Mouse (Mus musculus) cerebellum, postnatal 14 days (tissue): ENCODE results near the gene Ifitm10.
"Not testable (repeated sequence)": the region's sequence is repeated elsewhere in the genome, so short reads cannot be mapped to it uniquely, and the experiment has no call there.

Experiments
- DNase-seq, 2 experiments: peaks; one replicate each; pipeline ENCODE4 v3.0.0; 2021; ENCODE audit warnings: mixed read lengths in 2 of 2

The Ifitm10 gene

GRCm38 (mm10) chr7:142360743-142361142 is 12.8 kb downstream of the Ifitm10 start:
- DNase-seq: peak; percentile 38 to 40

- no peak for DNase-seq
These were observed 14.4 kb downstream of the Ifitm10 start for GRCm38 (mm10) chr7:142359129-142359528.

- no peak for DNase-seq
These were observed 16.0 kb downstream of the Ifitm10 start for GRCm38 (mm10) chr7:142357566-142357965.

GRCm38 (mm10) chr7:142354661-142355233 is 18.8 kb downstream of the Ifitm10 start:
- no peak for DNase-seq

- DNase-seq: no peak
These were observed 19.7 kb downstream of the Ifitm10 start for GRCm38 (mm10) chr7:142353854-142354253.

- DNase-seq: no peak
These were observed 22.0 kb downstream of the Ifitm10 start for GRCm38 (mm10) chr7:142351569-142351968.

GRCm38 (mm10) chr7:142349308-142349961 is 24.1 kb downstream of the Ifitm10 start:
- DNase-seq: no peak

- no peak for DNase-seq
These were observed 26.0 kb downstream of the Ifitm10 start for GRCm38 (mm10) chr7:142347542-142347941.

GRCm38 (mm10) chr7:142342247-142342640 is 31.3 kb downstream of the Ifitm10 start:
- no peak for DNase-seq

- DNase-seq: no peak
These were observed 31.8 kb downstream of the Ifitm10 start for GRCm38 (mm10) chr7:142341564-142342246.

GRCm38 (mm10) chr7:142340269-142340970 is 33.1 kb downstream of the Ifitm10 start:
- no peak for DNase-seq

- DNase-seq: peak; percentile 95 to 98
These were observed 38.4 kb downstream of the Ifitm10 start for GRCm38 (mm10) chr7:142335151-142335550.

- DNase-seq: peak; percentile 96 to 99
These were observed 39.3 kb downstream of the Ifitm10 start for GRCm38 (mm10) chr7:142334246-142334645.

GRCm38 (mm10) chr7:142332741-142333140 is 40.8 kb downstream of the Ifitm10 start:
- not testable (repeated sequence) for DNase-seq

GRCm38 (mm10) chr7:142331281-142331680 is 42.3 kb downstream of the Ifitm10 start:
- DNase-seq: no peak

- no peak for DNase-seq
These were observed 43.3 kb downstream of the Ifitm10 start for GRCm38 (mm10) chr7:142330271-142330724.

- no peak for DNase-seq
These were observed 45.0 kb downstream of the Ifitm10 start for GRCm38 (mm10) chr7:142328507-142328906.

- DNase-seq: no peak
These were observed 46.7 kb downstream of the Ifitm10 start for GRCm38 (mm10) chr7:142326714-142327445.

GRCm38 (mm10) chr7:142323396-142324117 is 50.0 kb downstream of the Ifitm10 start:
- DNase-seq: no peak

GRCm38 (mm10) chr7:142322641-142323040 is 50.9 kb downstream of the Ifitm10 start:
- DNase-seq: no peak

- DNase-seq: not testable (repeated sequence)
These were observed 51.8 kb downstream of the Ifitm10 start for GRCm38 (mm10) chr7:142321637-142322306.
